Mouse (Mus musculus): ENCODE data around the gene Gstm5. TPM values are rescaled to one million over a fixed set of nuclear protein-coding genes. Genes with fewer than 3 reads are reported as not detected.

Gene Gstm5
- polyA plus RNA-seq, 1 experiment from 2014 or later: 172 TPM

DNA sequence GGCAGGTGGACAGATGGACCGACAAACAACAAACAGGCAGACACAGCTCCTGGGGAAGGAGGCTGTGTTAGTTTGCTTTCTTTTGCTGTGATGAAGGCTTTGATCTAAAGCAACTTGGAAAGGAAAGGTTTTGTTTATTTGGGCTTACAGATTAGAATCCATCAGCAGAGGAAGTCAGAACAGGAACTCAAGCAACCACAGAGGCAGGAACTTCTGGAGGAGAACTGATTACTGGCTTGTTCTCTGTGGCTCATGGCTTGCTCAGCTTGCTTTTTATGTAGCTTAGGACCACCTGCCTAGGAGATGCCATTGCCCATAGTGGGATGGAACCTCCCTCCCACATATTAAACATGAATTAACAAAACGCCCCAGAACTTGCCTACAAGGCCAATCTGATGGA is 33.1 kb upstream of the Gstm5 start:
- TF ChIP-seq CTCF (IDR thresholded peaks at IDR 0.05; ENCODE audit: low read depth): no peak
- no peaks in the 10 kb centered on the region for H3K9me3 ChIP-seq (ENCODE audit: control insufficient read depth)
- H3K4me3 ChIP-seq (ENCODE audit: low read depth, low read length): no peak overlapping the region
- H3K27ac ChIP-seq (ENCODE audit: low read depth, low read length): no peak overlapping the region
- H3K36me3 ChIP-seq (ENCODE audit: control insufficient read depth, insufficient read depth): no peaks in the 10 kb centered on the region
- H3K4me2 ChIP-seq (replicated peaks; ENCODE audit: low read depth): no peak overlapping the region
- ATAC-seq: no peak
- no peak overlapping the region for H3K9ac ChIP-seq (ENCODE audit: low read depth, low read length)
- H3K27me3 ChIP-seq (replicated peaks; ENCODE audit: control insufficient read depth, insufficient read depth, low read length): no peaks in the 10 kb centered on the region
- WGBS: 79% methylated on average over 2 of the region's 2 CpGs
- H3K4me1 ChIP-seq (replicated peaks; ENCODE audit: control insufficient read depth, insufficient read depth, low read length): peaks cover 3% of the 10 kb centered on the region; the same call in 1 of the 2 replicates

DNA sequence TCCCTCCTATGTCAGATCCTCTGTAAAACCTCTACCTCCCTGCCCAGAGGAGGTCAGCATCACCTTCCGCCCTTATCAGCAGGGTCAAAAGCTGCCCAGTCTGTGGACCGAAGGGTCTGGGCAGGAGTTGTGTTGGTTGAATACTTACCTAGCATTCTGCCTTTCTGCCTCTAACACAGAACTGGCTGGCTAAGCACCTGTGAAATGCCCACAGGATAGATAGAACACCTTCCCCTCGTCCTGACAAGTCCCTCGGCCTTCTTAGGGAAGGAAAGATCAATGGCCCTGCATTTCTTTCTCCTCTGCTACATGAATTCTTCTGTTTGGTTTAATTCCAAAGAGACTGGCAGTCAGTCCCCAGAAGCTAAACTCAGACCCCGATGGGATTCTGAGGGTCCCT is 32.1 kb upstream of the Gstm5 start:
- no peak for ATAC-seq
- Histone ChIP-seq H3K4me1 (replicated peaks; ENCODE audit: control insufficient read depth, insufficient read depth, low read length) (peaks cover 3% of the 10 kb centered on the region; the same call in 1 of the 2 replicates), H3K27ac (ENCODE audit: low read depth, low read length) (no peak overlapping the region), H3K4me3 (ENCODE audit: low read depth, low read length) (no peak overlapping the region), H3K36me3 (ENCODE audit: control insufficient read depth, insufficient read depth) (no peaks in the 10 kb centered on the region), H3K4me2 (replicated peaks; ENCODE audit: low read depth) (no peak overlapping the region), H3K27me3 (replicated peaks; ENCODE audit: control insufficient read depth, insufficient read depth, low read length) (no peaks in the 10 kb centered on the region), H3K9me3 (ENCODE audit: control insufficient read depth) (no peaks in the 10 kb centered on the region), H3K9ac (ENCODE audit: low read depth, low read length) (no peak overlapping the region)
- no peak for TF ChIP-seq CTCF (IDR thresholded peaks at IDR 0.05; ENCODE audit: low read depth)
- WGBS: 77% methylated on average over 5 of the region's 5 CpGs

DNA sequence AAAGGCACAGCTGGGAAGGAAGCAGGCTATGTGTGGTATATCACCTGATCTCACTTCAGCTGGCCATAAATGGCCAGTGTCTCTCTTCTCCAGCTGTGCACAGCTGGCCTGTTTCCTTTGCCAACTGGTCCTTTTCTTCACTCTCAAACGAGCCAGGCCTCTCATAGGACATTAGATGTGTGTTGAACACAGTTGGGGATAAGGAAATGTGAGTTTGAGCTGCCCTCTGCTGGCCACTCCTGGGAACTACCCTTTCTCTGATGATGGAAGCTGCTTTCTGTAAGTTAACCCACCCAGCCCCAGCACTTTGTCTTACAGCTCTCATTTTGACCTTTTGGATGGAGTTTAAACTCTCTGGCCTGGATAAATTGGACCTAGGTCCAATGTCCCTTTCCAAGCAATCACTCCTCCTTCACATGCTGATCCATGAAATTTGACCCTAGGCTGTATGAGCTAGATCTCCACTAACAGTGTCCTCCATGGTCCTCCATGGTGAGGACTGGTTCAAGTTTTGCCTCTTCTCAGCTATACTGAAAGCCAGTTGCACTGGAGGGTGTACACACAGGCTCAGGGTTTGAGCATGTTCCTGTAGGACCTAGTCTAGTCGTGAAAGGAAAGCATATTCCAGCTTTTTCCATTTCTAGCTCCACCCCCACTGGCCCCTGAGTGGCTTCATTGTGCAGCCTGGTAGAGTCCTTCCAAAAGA is 31.6 kb upstream of the Gstm5 start:
- Histone ChIP-seq H3K9ac (ENCODE audit: low read depth, low read length) (no peak overlapping the region), H3K27me3 (replicated peaks; ENCODE audit: control insufficient read depth, insufficient read depth, low read length) (no peaks in the 10 kb centered on the region), H3K36me3 (ENCODE audit: control insufficient read depth, insufficient read depth) (no peaks in the 10 kb centered on the region), H3K4me3 (ENCODE audit: low read depth, low read length) (no peak overlapping the region), H3K4me2 (replicated peaks; ENCODE audit: low read depth) (no peak overlapping the region), H3K27ac (ENCODE audit: low read depth, low read length) (no peak overlapping the region), H3K9me3 (ENCODE audit: control insufficient read depth) (no peaks in the 10 kb centered on the region), H3K4me1 (replicated peaks; ENCODE audit: control insufficient read depth, insufficient read depth, low read length) (peaks cover 3% of the 10 kb centered on the region; the same call in 1 of the 2 replicates)
- TF ChIP-seq CTCF (IDR thresholded peaks at IDR 0.05; ENCODE audit: low read depth): peak; percentile 96
- peak; percentile 4; the same call in 1 of the 2 replicates for ATAC-seq
- 10% methylated on average over 2 of the region's 2 CpGs for WGBS

DNA sequence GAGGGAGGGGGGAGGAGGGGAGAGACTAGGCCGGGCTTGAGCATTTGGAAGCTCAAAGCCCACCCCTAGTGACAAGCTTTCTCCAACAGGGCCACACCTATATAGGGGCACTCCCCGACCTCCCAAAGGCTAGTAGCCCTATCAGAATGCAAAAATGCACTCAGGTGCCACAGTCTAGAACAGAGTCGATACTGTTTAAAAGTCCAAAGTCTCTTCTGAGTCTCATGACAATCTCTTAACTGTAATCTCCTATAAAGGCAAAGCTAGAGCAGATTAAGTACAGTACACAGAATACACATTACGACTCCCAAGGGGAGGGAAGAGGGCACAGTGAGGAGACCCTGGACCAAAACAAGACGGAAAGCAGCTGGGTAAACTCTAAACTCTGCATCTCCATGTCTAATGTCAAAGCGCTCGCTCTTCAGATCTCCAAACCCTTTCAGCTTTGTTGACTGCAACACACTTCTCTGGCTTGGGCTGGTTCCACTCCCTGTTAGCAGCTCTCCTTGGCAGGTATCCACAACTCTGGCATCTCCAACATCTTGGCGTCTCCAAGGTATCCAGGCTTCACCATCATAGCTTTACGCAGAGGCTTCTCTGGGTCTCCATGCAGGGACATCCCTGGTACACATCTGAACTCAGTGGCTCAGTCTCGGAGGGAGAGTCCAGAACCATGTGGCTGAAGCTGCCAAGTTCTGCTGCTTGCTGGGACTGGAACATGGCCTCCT is 30.1 kb upstream of the Gstm5 start:
- TF ChIP-seq CTCF (IDR thresholded peaks at IDR 0.05; ENCODE audit: low read depth): no peak
- H3K4me1 ChIP-seq (replicated peaks; ENCODE audit: control insufficient read depth, insufficient read depth, low read length): peaks cover 9% of the 10 kb centered on the region; the same call in 1 of the 2 replicates
- peak overlapping the region; percentile 17 for H3K4me2 ChIP-seq (replicated peaks; ENCODE audit: low read depth)
- peak overlapping the region; percentile 74 for H3K27ac ChIP-seq (ENCODE audit: low read depth, low read length)
- H3K4me3 ChIP-seq (ENCODE audit: low read depth, low read length): no peak overlapping the region
- no peaks in the 10 kb centered on the region for H3K36me3 ChIP-seq (ENCODE audit: control insufficient read depth, insufficient read depth)
- no peak overlapping the region for H3K9ac ChIP-seq (ENCODE audit: low read depth, low read length)
- H3K9me3 ChIP-seq (ENCODE audit: control insufficient read depth): no peaks in the 10 kb centered on the region
- ATAC-seq: peak; percentile 61
- 42% methylated on average over 10 of the region's 10 CpGs for WGBS
- no peaks in the 10 kb centered on the region for H3K27me3 ChIP-seq (replicated peaks; ENCODE audit: control insufficient read depth, insufficient read depth, low read length)

DNA sequence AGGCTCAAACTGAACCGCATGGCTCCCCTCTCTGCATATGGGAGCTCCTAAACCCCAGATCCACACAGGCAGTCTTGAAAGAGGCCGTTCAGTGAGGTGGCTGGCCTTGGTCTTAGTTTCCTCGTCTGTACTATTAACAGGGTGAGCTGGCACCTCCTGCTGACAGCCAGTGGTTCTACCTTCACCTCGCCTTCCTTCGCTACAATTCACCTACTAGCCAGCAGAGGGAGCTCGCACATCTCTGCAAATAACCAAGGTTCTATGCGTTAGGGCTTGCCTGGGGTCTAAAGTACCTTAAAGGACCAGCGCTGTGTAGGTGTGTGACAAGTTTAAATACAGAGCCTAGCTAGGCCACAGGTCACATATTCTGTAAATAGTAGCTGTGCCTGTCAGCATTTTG is 28.5 kb upstream of the Gstm5 start:
- Histone ChIP-seq H3K36me3 (ENCODE audit: control insufficient read depth, insufficient read depth) (no peaks in the 10 kb centered on the region), H3K27ac (ENCODE audit: low read depth, low read length) (peak overlapping the region; percentile 80), H3K4me1 (replicated peaks; ENCODE audit: control insufficient read depth, insufficient read depth, low read length) (peaks cover 10% of the 10 kb centered on the region; the same call in 1 of the 2 replicates), H3K4me2 (replicated peaks; ENCODE audit: low read depth) (no peak overlapping the region), H3K4me3 (ENCODE audit: low read depth, low read length) (no peak overlapping the region), H3K9me3 (ENCODE audit: control insufficient read depth) (no peaks in the 10 kb centered on the region), H3K9ac (ENCODE audit: low read depth, low read length) (no peak overlapping the region), H3K27me3 (replicated peaks; ENCODE audit: control insufficient read depth, insufficient read depth, low read length) (no peaks in the 10 kb centered on the region)
- TF ChIP-seq CTCF (IDR thresholded peaks at IDR 0.05; ENCODE audit: low read depth): peak; percentile 100
- 6% methylated on average over 8 of the region's 8 CpGs for WGBS
- peak; percentile 74 for ATAC-seq

DNA sequence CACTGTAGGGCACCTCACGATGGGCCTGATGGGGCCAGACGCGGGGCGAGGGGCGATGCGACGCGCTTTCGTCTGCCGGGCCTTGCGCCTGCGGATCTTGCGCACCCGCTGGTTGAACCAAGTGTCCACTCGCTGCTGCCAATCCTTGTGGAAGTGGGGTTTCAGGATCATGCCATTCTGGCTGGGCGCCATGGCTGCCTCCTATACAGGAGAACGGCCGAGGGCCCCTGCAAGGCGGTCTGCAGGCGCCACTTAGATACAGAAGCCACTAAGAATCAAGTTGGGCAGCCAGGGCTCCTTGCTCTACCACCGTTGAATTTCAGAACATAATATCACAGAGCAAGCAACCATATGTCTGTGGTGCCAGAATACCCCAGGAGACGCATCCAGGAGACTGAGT is 27.2 kb upstream of the Gstm5 start:
- H3K4me2 ChIP-seq (replicated peaks; ENCODE audit: low read depth): no peak overlapping the region
- no peak for TF ChIP-seq CTCF (IDR thresholded peaks at IDR 0.05; ENCODE audit: low read depth)
- WGBS: 92% methylated on average over 22 of the region's 22 CpGs
- ATAC-seq: no peak
- H3K36me3 ChIP-seq (ENCODE audit: control insufficient read depth, insufficient read depth): no peaks in the 10 kb centered on the region
- no peaks in the 10 kb centered on the region for H3K9me3 ChIP-seq (ENCODE audit: control insufficient read depth)
- no peak overlapping the region for H3K4me3 ChIP-seq (ENCODE audit: low read depth, low read length)
- 0 out of 2 replicates have a peak overlapping the region, but pooled peaks have one; percentile 22 for H3K9ac ChIP-seq (ENCODE audit: low read depth, low read length)
- H3K27me3 ChIP-seq (replicated peaks; ENCODE audit: control insufficient read depth, insufficient read depth, low read length): no peaks in the 10 kb centered on the region
- H3K27ac ChIP-seq (ENCODE audit: low read depth, low read length): 0 out of 2 replicates have a peak overlapping the region, but pooled peaks have one; percentile 93
- peaks cover 10% of the 10 kb centered on the region; the same call in 1 of the 2 replicates for H3K4me1 ChIP-seq (replicated peaks; ENCODE audit: control insufficient read depth, insufficient read depth, low read length)
